Mouse (Mus musculus) CH12.LX (cell line): ENCODE measurements around the gene Nlrc5.

Experiments used
- CTCF ChIP-seq, 2 experiments: IDR thresholded peaks in 1 of 2; conservative IDR thresholded peaks in 1 of 2; 2 replicates each; pipeline ENCODE4 v1.5.1; 2011 to 2012; ENCODE audit warnings: low read depth in 2 of 2, low read length in 2 of 2, improper control_type of control experiment in 1 of 2, inconsistent platforms in 1 of 2, mild to moderate bottlenecking in 1 of 2, moderate library complexity in 1 of 2
- E2F4 ChIP-seq: IDR thresholded peaks from 2 replicates; pipeline ENCODE4 v1.6.1; 2011; ENCODE audit warnings: low read depth, low read length, improper control_type of control experiment; ENCODE audit not compliant: insufficient replicate concordance
- POLR2A ChIP-seq: IDR thresholded peaks from 2 replicates; pipeline ENCODE4 v1.6.1; 2011; ENCODE audit warnings: low read depth, mild to moderate bottlenecking, improper control_type of control experiment, low read length
- SIN3A ChIP-seq: IDR thresholded peaks from 2 replicates; pipeline ENCODE4 v1.6.1; 2012; ENCODE audit warnings: low read length, improper control_type of control experiment, inconsistent platforms
- TBP ChIP-seq: conservative IDR thresholded peaks from 2 replicates; pipeline ENCODE4 v1.6.1; 2011; ENCODE audit warnings: low read depth, low read length, improper control_type of control experiment
- USF1 ChIP-seq: IDR thresholded peaks from 2 replicates; pipeline ENCODE4 v1.6.1; 2014; ENCODE audit warnings: low read depth, mild to moderate bottlenecking, inconsistent platforms, low read length, improper control_type of control experiment
- ZC3H11A ChIP-seq: IDR thresholded peaks from 2 replicates; pipeline ENCODE4 v1.6.1; 2012; ENCODE audit warnings: low read depth, mild to moderate bottlenecking, inconsistent platforms, low read length, improper control_type of control experiment
- ZKSCAN1 ChIP-seq: IDR thresholded peaks from 2 replicates; pipeline ENCODE4 v1.6.1; 2012; ENCODE audit warnings: low read depth, inconsistent platforms, low read length, improper control_type of control experiment, borderline replicate concordance
- ZMIZ1 ChIP-seq: IDR thresholded peaks from 2 replicates; pipeline ENCODE4 v1.6.1; 2012; ENCODE audit warnings: low read depth, mild to moderate bottlenecking, inconsistent platforms, low read length, improper control_type of control experiment
- ZNF384 ChIP-seq: IDR thresholded peaks from 2 replicates; pipeline ENCODE4 v1.6.1; 2012; ENCODE audit warnings: low read depth, low read length, improper control_type of control experiment, inconsistent platforms

- no peak; the same call in 1 of the 2 replicates for TF ChIP-seq POLR2A
- no peak for TF ChIP-seq CTCF (conservative IDR thresholded peaks at IDR 0.05 in 1 of 2, IDR thresholded peaks at IDR 0.05 in 1 of 2; ENCODE audit: low read depth in 2 of 2, low read length in 2 of 2)
- 0 out of 2 replicates have a peak, but pooled peaks have one; percentile 13 for TF ChIP-seq TBP
- TF ChIP-seq ZC3H11A: no peak
- peak; percentile 90 for TF ChIP-seq SIN3A
- TF ChIP-seq ZMIZ1: no peak
- no peak for TF ChIP-seq ZKSCAN1
- peak; percentile 98 for TF ChIP-seq ZNF384
- TF ChIP-seq USF1: no peak
- TF ChIP-seq E2F4: no peak
These were observed 24.4 kb downstream of the Nlrc5 start for GRCm38 (mm10) chr8:94458567-94458966.
